Mouse (Mus musculus) embryonic facial prominence, embryonic 12.5 days (tissue): ENCODE measurements around the gene Snx1. TPM values are rescaled to one million over a fixed set of nuclear protein-coding genes. Genes with fewer than 3 reads are reported as not detected.
A peak's percentile ranks its signal among the peaks of the same experiment; 100 is the strongest.

ENCODE experiments used
- ATAC-seq: fragments of 200-750 bp; cut with Nextera tagmentation; 2 replicates; pipeline ENCODE4 v1.8.0; 2017; ENCODE audit not compliant: insufficient number of reproducible peaks, insufficient read depth, low FRiP score, low TSS enrichment
- H3K27ac ChIP-seq: fragments of 300-500 bp; sonication (generic); 2 replicates; pipeline ENCODE4 v1.5.1; 2016; ENCODE audit warnings: mild to moderate bottlenecking
- H3K27me3 ChIP-seq: fragments of 300-500 bp; sonication (generic); 2 replicates; pipeline ENCODE4 v1.6.1; 2016; ENCODE audit warnings: mild to moderate bottlenecking, moderate library complexity
- H3K36me3 ChIP-seq: fragments of 300-500 bp; sonication (generic); 2 replicates; pipeline ENCODE4 v1.6.1; 2016; ENCODE audit warnings: mild to moderate bottlenecking
- H3K4me1 ChIP-seq: fragments of 300-500 bp; sonication (generic); 2 replicates; pipeline ENCODE4 v1.6.1; 2016
- H3K4me2 ChIP-seq: fragments of 300-500 bp; sonication (generic); replicated peaks from 2 replicates; pipeline ENCODE4 v1.6.1; 2016; ENCODE audit warnings: mild to moderate bottlenecking, moderate library complexity
- H3K4me3 ChIP-seq: fragments of 300-500 bp; sonication (generic); 2 replicates; pipeline ENCODE4 v1.5.1; 2016; ENCODE audit warnings: mild to moderate bottlenecking
- H3K9ac ChIP-seq: fragments of 300-500 bp; sonication (generic); 2 replicates; pipeline ENCODE4 v1.6.1; 2016; ENCODE audit warnings: mild to moderate bottlenecking, moderate library complexity
- H3K9me3 ChIP-seq: fragments of 300-500 bp; sonication (generic); 2 replicates; pipeline ENCODE4 v1.6.1; 2016; ENCODE audit warnings: mild to moderate bottlenecking, moderate library complexity
- WGBS: fragments of 180-500 bp; shearing (Covaris S2); methylation state at CpG from one replicate; pipeline ENCODE4 v1.1.7; 2016; 5-methylcytosine and 5-hydroxymethylcytosine counted together
- polyA plus RNA-seq: library from polyadenylated mRNA; unstranded; fragments of >200 nt; fragmentation: Nextera tagmentation; extraction: Ambion mirVana; gene quantifications from 2 replicates; pipeline ENCODE4 v1.2.1, GENCODE M21; 2016

Snx1 gene
- polyA plus RNA-seq, 1 experiment from 2014 or later = 131 TPM

GRCm38 (mm10) chr9:66087062-66087461 lies 39.3 kb downstream of the Snx1 start:
- no peak overlapping the region for H3K27ac ChIP-seq
- H3K27me3 ChIP-seq = no peaks in the 10 kb centered on the region
- no peak overlapping the region for H3K4me2 ChIP-seq
- H3K4me3 ChIP-seq = no peak overlapping the region
- H3K36me3 ChIP-seq = peaks cover 46% of the 10 kb centered on the region
- no peak overlapping the region for H3K9ac ChIP-seq
- H3K9me3 ChIP-seq = no peaks in the 10 kb centered on the region
- 0 out of 2 replicates have a peak, but pooled peaks cover 5% of the 10 kb centered on the region for H3K4me1 ChIP-seq
- ATAC-seq = no peak
- WGBS = 95% methylated on average over 7 of the region's 7 CpGs

- no peak for ATAC-seq
- Histone ChIP-seq H3K4me1 (0 out of 2 replicates have a peak, but pooled peaks cover 5% of the 10 kb centered on the region), H3K27me3 (no peaks in the 10 kb centered on the region), H3K4me2 (no peak overlapping the region), H3K36me3 (peaks cover 21% of the 10 kb centered on the region), H3K27ac (no peak overlapping the region), H3K9me3 (no peaks in the 10 kb centered on the region), H3K9ac (no peak overlapping the region), H3K4me3 (no peak overlapping the region)
- WGBS = 91% methylated on average over 3 of the region's 3 CpGs
Observed at GRCm38 (mm10) chr9:66084171-66084570, 42.2 kb downstream of the Snx1 start.

GRCm38 (mm10) chr9:66081999-66082398 lies 44.4 kb downstream of the Snx1 start:
- no peak for ATAC-seq
- Histone ChIP-seq H3K9ac (no peak overlapping the region), H3K4me2 (no peak overlapping the region), H3K27ac (no peak overlapping the region), H3K4me1 (peaks cover 9% of the 10 kb centered on the region), H3K27me3 (no peaks in the 10 kb centered on the region), H3K4me3 (no peak overlapping the region), H3K9me3 (no peaks in the 10 kb centered on the region), H3K36me3 (peaks cover under 1% of the 10 kb centered on the region; the same call in 1 of the 2 replicates)
- WGBS = 82% methylated on average over 4 of the region's 4 CpGs

- H3K9me3 ChIP-seq = no peaks in the 10 kb centered on the region
- peaks cover 9% of the 10 kb centered on the region for H3K4me1 ChIP-seq
- H3K27me3 ChIP-seq = no peaks in the 10 kb centered on the region
- ATAC-seq = no peak
- H3K27ac ChIP-seq = no peak overlapping the region
- H3K4me2 ChIP-seq = no peak overlapping the region
- 72% methylated on average over 3 of the region's 3 CpGs for WGBS
- H3K4me3 ChIP-seq = no peak overlapping the region
- H3K36me3 ChIP-seq = no peaks in the 10 kb centered on the region
- H3K9ac ChIP-seq = no peak overlapping the region
Observed at GRCm38 (mm10) chr9:66080804-66081459, 45.5 kb downstream of the Snx1 start.

- H3K9ac ChIP-seq = no peak overlapping the region
- H3K27me3 ChIP-seq = no peaks in the 10 kb centered on the region
- peaks cover 9% of the 10 kb centered on the region for H3K4me1 ChIP-seq
- 0 out of 2 replicates have a peak, but pooled peaks have one; percentile 35 for ATAC-seq
- 0 out of 2 replicates have a peak, but pooled peaks cover 7% of the 10 kb centered on the region for H3K9me3 ChIP-seq
- peak overlapping the region; percentile 35 for H3K4me2 ChIP-seq
- no peak overlapping the region for H3K4me3 ChIP-seq
- 5% methylated on average over 14 of the region's 14 CpGs for WGBS
- H3K27ac ChIP-seq = peak overlapping the region; percentile 75
- H3K36me3 ChIP-seq = no peaks in the 10 kb centered on the region
Observed at GRCm38 (mm10) chr9:66078493-66078892, 47.9 kb downstream of the Snx1 start.

GRCm38 (mm10) chr9:66078072-66078471 lies 48.3 kb downstream of the Snx1 start:
- Histone ChIP-seq H3K27ac (peak overlapping the region; percentile 75), H3K4me1 (peaks cover 9% of the 10 kb centered on the region), H3K4me3 (no peak overlapping the region), H3K27me3 (no peaks in the 10 kb centered on the region), H3K9me3 (0 out of 2 replicates have a peak, but pooled peaks cover 7% of the 10 kb centered on the region), H3K4me2 (peak overlapping the region; percentile 35), H3K36me3 (no peaks in the 10 kb centered on the region), H3K9ac (no peak overlapping the region)
- 45% methylated on average over 3 of the region's 3 CpGs for WGBS
- no peak for ATAC-seq

GRCm38 (mm10) chr9:66072754-66073153 lies 53.6 kb downstream of the Snx1 start:
- no peak for ATAC-seq
- Histone ChIP-seq H3K36me3 (no peaks in the 10 kb centered on the region), H3K9ac (no peak overlapping the region), H3K9me3 (0 out of 2 replicates have a peak, but pooled peaks cover 7% of the 10 kb centered on the region), H3K4me2 (no peak overlapping the region), H3K27ac (no peak overlapping the region), H3K27me3 (peaks cover 20% of the 10 kb centered on the region), H3K4me3 (no peak overlapping the region), H3K4me1 (peaks cover 7% of the 10 kb centered on the region)
- 88% methylated on average over 7 of the region's 7 CpGs for whole genome bisulfite sequencing

GRCm38 (mm10) chr9:66070151-66070550 lies 56.2 kb downstream of the Snx1 start:
- 0 out of 2 replicates have a peak, but pooled peaks cover 7% of the 10 kb centered on the region for H3K9me3 ChIP-seq
- no peak overlapping the region for H3K4me2 ChIP-seq
- WGBS = 87% methylated on average over 5 of the region's 5 CpGs
- H3K4me3 ChIP-seq = no peak overlapping the region
- H3K9ac ChIP-seq = no peak overlapping the region
- peaks cover 22% of the 10 kb centered on the region for H3K36me3 ChIP-seq
- no peak overlapping the region for H3K27ac ChIP-seq
- H3K27me3 ChIP-seq = peaks cover 29% of the 10 kb centered on the region
- H3K4me1 ChIP-seq = peaks cover 7% of the 10 kb centered on the region
- no peak for ATAC-seq

GRCm38 (mm10) chr9:66069583-66069982 lies 56.8 kb downstream of the Snx1 start, which contains the start of gene Snx22:
Gene Snx22, minus strand, starts transcription at chr9:66069719.
- peak; percentile 72; the same call in 1 of the 2 replicates for ATAC-seq
- peak within 1 kb of the TSS; percentile 94 for H3K4me2 ChIP-seq
- H3K36me3 ChIP-seq = peaks cover 24% of the 10 kb centered on the region
- H3K9me3 ChIP-seq = 0 out of 2 replicates have a peak, but pooled peaks cover 4% of the 10 kb centered on the region
- H3K4me1 ChIP-seq = peaks cover 7% of the 10 kb centered on the region
- peaks cover 29% of the 10 kb centered on the region for H3K27me3 ChIP-seq
- H3K4me3 ChIP-seq = peak within 1 kb of the TSS; percentile 50
- WGBS = under 1% methylated on average over 22 of the region's 22 CpGs
- H3K9ac ChIP-seq = peak within 1 kb of the TSS; percentile 54
- no peak within 1 kb of the TSS for H3K27ac ChIP-seq

- WGBS = 1% methylated on average over 30 of the region's 30 CpGs
Observed at GRCm38 (mm10) chr9:66068971-66069391, 57.4 kb downstream of the Snx1 start.

GRCm38 (mm10) chr9:66068056-66068455 lies 58.3 kb downstream of the Snx1 start:
- no peak for ATAC-seq
- Histone ChIP-seq H3K9ac (no peak overlapping the region), H3K27ac (no peak overlapping the region), H3K36me3 (peaks cover 39% of the 10 kb centered on the region), H3K27me3 (peaks cover 29% of the 10 kb centered on the region), H3K4me2 (no peak overlapping the region), H3K4me1 (peaks cover 7% of the 10 kb centered on the region), H3K4me3 (no peak overlapping the region), H3K9me3 (no peaks in the 10 kb centered on the region)
- 46% methylated on average over 4 of the region's 4 CpGs for WGBS

More at GRCm38 (mm10) chr9:66068971-66069391, 57.4 kb downstream of the Snx1 start:
- H3K27me3 ChIP-seq = peaks cover 29% of the 10 kb centered on the region
- peak overlapping the region; percentile 54 for H3K9ac ChIP-seq
- 0 out of 2 replicates have a peak, but pooled peaks have one; percentile 25 for ATAC-seq
- H3K9me3 ChIP-seq = 0 out of 2 replicates have a peak, but pooled peaks cover under 1% of the 10 kb centered on the region
- H3K27ac ChIP-seq = no peak overlapping the region
- peak overlapping the region; percentile 50 for H3K4me3 ChIP-seq
- H3K4me1 ChIP-seq = peaks cover 7% of the 10 kb centered on the region
- peaks cover 30% of the 10 kb centered on the region for H3K36me3 ChIP-seq
- peak overlapping the region; percentile 94 for H3K4me2 ChIP-seq

GRCm38 (mm10) chr9:66067542-66067941 lies 58.8 kb downstream of the Snx1 start:
- Histone ChIP-seq H3K4me2 (no peak overlapping the region), H3K9me3 (no peaks in the 10 kb centered on the region), H3K4me1 (peaks cover 7% of the 10 kb centered on the region), H3K9ac (no peak overlapping the region), H3K27me3 (peaks cover 29% of the 10 kb centered on the region), H3K36me3 (peaks cover 44% of the 10 kb centered on the region), H3K27ac (no peak overlapping the region), H3K4me3 (no peak overlapping the region)
- ATAC-seq = no peak
- WGBS = 20% methylated on average over 5 of the region's 5 CpGs
